Mouse (Mus musculus) ES-E14 (cell line): ENCODE measurements around the gene Arhgef39. TPM values are rescaled to one million over a fixed set of nuclear protein-coding genes. Genes with fewer than 3 reads are reported as not detected.

Source experiments
- DNase-seq: peaks from one replicate; pipeline ENCODE4 v3.0.0-alpha.2; 2013; ENCODE audit warnings: low read depth, low spot score
- H3K27ac ChIP-seq: 2 replicates; pipeline ENCODE4 v1.5.1; 2012; ENCODE audit warnings: low read depth, mild to moderate bottlenecking, low read length, moderate library complexity, mixed read lengths; ENCODE audit not compliant: poor library complexity, insufficient read depth, severe bottlenecking
- H3K36me3 ChIP-seq: 2 replicates; pipeline ENCODE4 v1.6.1; 2012; ENCODE audit warnings: mild to moderate bottlenecking, low read length, moderate library complexity, mixed read lengths; ENCODE audit not compliant: control insufficient read depth, poor library complexity, insufficient read depth, severe bottlenecking
- H3K4me1 ChIP-seq, 2 experiments: fragments of 150-350 bp in 1 of 2; sonication (generic) in 1 of 2; 2 replicates each; pipeline ENCODE4 v1.6.1; 2012; ENCODE audit warnings: low read length in 2 of 2, mild to moderate bottlenecking in 1 of 2, mixed read lengths in 1 of 2; ENCODE audit not compliant: control insufficient read depth in 2 of 2, insufficient read depth in 2 of 2, poor library complexity in 1 of 2
- H3K4me3 ChIP-seq, 2 experiments: fragments of 150-350 bp in 1 of 2; sonication (generic) in 1 of 2; 2 replicates each; pipeline ENCODE4 v1.5.1; 2012; ENCODE audit warnings: low read length in 2 of 2, low read depth in 1 of 2, mild to moderate bottlenecking in 1 of 2, mixed read lengths in 1 of 2; ENCODE audit not compliant: insufficient read depth in 1 of 2, poor library complexity in 1 of 2, severe bottlenecking in 1 of 2
- H3K9ac ChIP-seq: 2 replicates; pipeline ENCODE4 v1.6.1; 2012; ENCODE audit warnings: low read depth, mild to moderate bottlenecking, low read length, mixed read lengths; ENCODE audit not compliant: poor library complexity, insufficient read depth, severe bottlenecking
- H3K9me3 ChIP-seq: fragments of 150-350 bp; sonication (generic); 2 replicates; pipeline ENCODE4 v1.6.1; 2012; ENCODE audit warnings: low read depth, mild to moderate bottlenecking, low read length; ENCODE audit not compliant: control insufficient read depth, insufficient read depth
- CHD2 ChIP-seq: IDR thresholded peaks from 2 replicates; pipeline ENCODE4 v1.6.1; 2014; ENCODE audit warnings: mild to moderate bottlenecking, low read depth, low read length, inconsistent platforms
- HCFC1 ChIP-seq: IDR thresholded peaks from 2 replicates; pipeline ENCODE4 v1.6.1; 2012; ENCODE audit warnings: low read length, inconsistent platforms, borderline replicate concordance; ENCODE audit not compliant: insufficient read depth
- MAFK ChIP-seq: IDR thresholded peaks from 2 replicates; pipeline ENCODE4 v1.6.1; 2014; ENCODE audit warnings: mild to moderate bottlenecking, low read depth, low read length, inconsistent platforms; ENCODE audit not compliant: insufficient read depth
- ZC3H11A ChIP-seq: IDR thresholded peaks from 2 replicates; pipeline ENCODE4 v1.6.1; 2012; ENCODE audit warnings: low read depth, mild to moderate bottlenecking, inconsistent platforms, low read length, borderline replicate concordance
- ZNF384 ChIP-seq: IDR thresholded peaks from 2 replicates; pipeline ENCODE4 v1.6.1; 2012; ENCODE audit warnings: low read depth, low read length, inconsistent platforms
- in situ Hi-C, 2 experiments: fragments of 600-800 bp; cut with MboI; formaldehyde crosslinking; loops; one replicate each; pipeline ENCODE4 v1.15.1; 2025; ENCODE audit warnings: low sequenced_read_pairs in 2 of 2, inconsistent platforms in 1 of 2; ENCODE audit not compliant: unreplicated experiment in 2 of 2
- total RNA-seq: library from RNA; depleted of rRNA; stranded (reverse); fragments of 300-350 nt; gene quantifications from 2 replicates; pipeline ENCODE4 v1.2.3, GENCODE M21; 2012

The Arhgef39 gene
- total RNA-seq, 1 experiment, result 32.1 TPM

- Histone ChIP-seq H3K9me3 (no peaks in the 10 kb centered on the region), H3K4me1 (peaks cover 0 to 6% of the 10 kb centered on the region in 2 experiments; a peak in 2 of 4 replicates), H3K9ac (no peak overlapping the region), H3K4me3 (no peak overlapping the region), H3K27ac (no peak overlapping the region), H3K36me3 (no peaks in the 10 kb centered on the region)
- no peak for TF ChIP-seq ZC3H11A
- TF ChIP-seq MAFK, result no peak
- TF ChIP-seq ZNF384, result no peak
- no peak for TF ChIP-seq CHD2
- no peak for TF ChIP-seq HCFC1
- no peak for DNase-seq
- in situ Hi-C loops, result no loop called here
Measured at GRCm38 (mm10) chr4:43480985-43481384, 18.5 kb downstream of the Arhgef39 start.

DNA sequence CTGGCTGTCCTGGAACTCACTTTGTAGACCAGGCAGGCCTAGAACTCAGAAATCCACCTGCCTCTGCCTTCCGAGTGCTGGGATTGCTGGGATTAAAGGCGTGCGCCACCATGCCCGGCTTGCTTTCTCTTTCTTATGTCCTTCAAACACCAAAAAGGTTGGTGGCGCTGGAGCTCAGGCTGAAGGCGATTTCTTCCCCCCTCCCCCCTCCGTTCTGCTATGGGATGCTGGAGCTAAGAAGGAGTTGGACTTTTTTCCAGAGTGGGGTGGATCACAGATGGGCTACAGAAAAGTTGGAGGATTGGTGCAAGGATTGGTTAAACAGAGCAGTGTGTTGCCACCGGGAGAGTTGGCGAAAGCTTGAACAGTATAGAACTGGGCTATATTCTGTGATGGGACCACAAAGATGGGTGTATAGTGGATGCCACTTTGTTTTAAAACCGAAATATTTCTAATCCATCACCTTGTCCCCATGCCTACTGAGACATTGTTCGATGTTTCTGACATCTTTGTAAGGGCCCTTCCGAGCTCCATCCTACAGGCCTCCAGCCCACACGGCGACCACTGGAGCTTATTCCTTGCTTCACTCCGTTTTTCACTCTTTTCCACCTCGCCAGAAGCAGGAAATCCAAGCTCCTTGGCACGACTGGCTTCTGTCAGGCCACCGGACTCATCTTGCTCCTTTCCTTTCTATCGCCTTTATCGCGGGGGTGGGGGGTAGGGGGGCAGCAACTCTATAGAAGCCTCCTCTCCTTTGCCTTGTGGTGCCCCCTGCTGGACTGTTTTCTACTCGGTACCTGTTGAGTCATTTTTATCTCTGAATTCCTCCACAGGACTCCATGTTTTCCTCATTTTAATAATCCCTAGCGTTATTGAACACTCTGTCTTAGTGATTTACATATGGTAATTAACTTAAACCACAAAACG lies 20.3 kb downstream of the Arhgef39 start:
- no peaks in the 10 kb centered on the region for H3K36me3 ChIP-seq
- H3K4me3 ChIP-seq, result no peak overlapping the region
- peak overlapping the region; percentile 66 for H3K9ac ChIP-seq
- H3K9me3 ChIP-seq, result no peaks in the 10 kb centered on the region
- peak; percentile 57 for DNase-seq
- no peak for TF ChIP-seq HCFC1
- no peak for TF ChIP-seq MAFK
- TF ChIP-seq ZNF384, result no peak
- no peak for TF ChIP-seq ZC3H11A
- in situ Hi-C loops, result no loop called here
- H3K4me1 ChIP-seq, result peaks cover 0 to 6% of the 10 kb centered on the region in 2 experiments; a peak in 2 of 4 replicates
- no peak overlapping the region for H3K27ac ChIP-seq

DNA sequence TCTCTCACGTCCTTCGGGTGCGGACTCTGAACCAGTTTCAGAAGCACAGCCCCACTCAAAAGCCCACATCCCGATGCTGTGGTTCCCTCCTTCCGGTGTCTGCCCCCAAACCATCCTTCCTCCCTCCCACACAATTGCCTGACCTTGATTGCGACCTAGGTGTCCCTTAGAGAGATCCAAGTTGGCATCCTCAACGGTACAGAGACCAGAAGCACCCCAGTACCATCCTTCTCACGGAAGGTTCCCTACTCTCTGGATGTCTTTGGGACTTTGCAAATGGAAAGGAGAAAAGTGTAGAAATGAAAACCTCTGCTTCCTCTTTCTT lies 21.0 kb downstream of the Arhgef39 start:
- H3K9me3 ChIP-seq, result no peaks in the 10 kb centered on the region
- peak overlapping the region; percentile 41; the same call in 1 of the 2 replicates for H3K27ac ChIP-seq
- DNase-seq, result no peak
- TF ChIP-seq CHD2, result no peak
- no peak for TF ChIP-seq ZNF384
- no peak for TF ChIP-seq HCFC1
- no peak for TF ChIP-seq ZC3H11A
- peaks cover 0 to 6% of the 10 kb centered on the region in 2 experiments; a peak in 2 of 4 replicates for H3K4me1 ChIP-seq
- no peaks in the 10 kb centered on the region for H3K36me3 ChIP-seq
- in situ Hi-C loops, result no loop called here
- peak overlapping the region; percentile 48 to 67 for H3K4me3 ChIP-seq
- H3K9ac ChIP-seq, result peak overlapping the region; percentile 56

GRCm38 (mm10) chr4:43477857-43478533 lies 21.5 kb downstream of the Arhgef39 start:
- Histone ChIP-seq H3K4me1 (peaks cover 0 to 6% of the 10 kb centered on the region in 2 experiments; a peak in 2 of 4 replicates), H3K9ac (peak overlapping the region; percentile 56), H3K4me3 (peak overlapping the region; percentile 48 to 67), H3K36me3 (no peaks in the 10 kb centered on the region), H3K27ac (peak overlapping the region; percentile 41; the same call in 1 of the 2 replicates), H3K9me3 (no peaks in the 10 kb centered on the region)
- peak; percentile 85 for DNase-seq
- in situ Hi-C loops, result no loop called here
- TF ChIP-seq HCFC1 (peak; percentile 97), CHD2 (no peak)

GRCm38 (mm10) chr4:43476604-43477003 lies 22.9 kb downstream of the Arhgef39 start:
- H3K9me3 ChIP-seq, result no peaks in the 10 kb centered on the region
- H3K4me3 ChIP-seq, result no peak overlapping the region
- H3K9ac ChIP-seq, result no peak overlapping the region
- TF ChIP-seq MAFK (no peak), ZC3H11A (no peak), ZNF384 (no peak), CHD2 (no peak), HCFC1 (no peak)
- DNase-seq, result no peak
- no peaks in the 10 kb centered on the region for H3K36me3 ChIP-seq
- peaks cover 0 to 6% of the 10 kb centered on the region in 2 experiments; a peak in 2 of 4 replicates for H3K4me1 ChIP-seq
- in situ Hi-C loops, result no loop called here
- H3K27ac ChIP-seq, result no peak overlapping the region
